Mouse (Mus musculus) lung, postnatal 0 days (tissue): Measurements from ENCODE around the gene Gsc2.

ENCODE experiments used
- CTCF ChIP-seq: IDR thresholded peaks from 2 replicates; pipeline ENCODE4 v1.5.1; 2016; ENCODE audit warnings: antibody characterized with exemption, mild to moderate bottlenecking
- EP300 ChIP-seq: IDR thresholded peaks from 2 replicates; pipeline ENCODE4 v1.6.1; 2016; ENCODE audit warnings: antibody characterized with exemption, mild to moderate bottlenecking, control low read depth

DNA sequence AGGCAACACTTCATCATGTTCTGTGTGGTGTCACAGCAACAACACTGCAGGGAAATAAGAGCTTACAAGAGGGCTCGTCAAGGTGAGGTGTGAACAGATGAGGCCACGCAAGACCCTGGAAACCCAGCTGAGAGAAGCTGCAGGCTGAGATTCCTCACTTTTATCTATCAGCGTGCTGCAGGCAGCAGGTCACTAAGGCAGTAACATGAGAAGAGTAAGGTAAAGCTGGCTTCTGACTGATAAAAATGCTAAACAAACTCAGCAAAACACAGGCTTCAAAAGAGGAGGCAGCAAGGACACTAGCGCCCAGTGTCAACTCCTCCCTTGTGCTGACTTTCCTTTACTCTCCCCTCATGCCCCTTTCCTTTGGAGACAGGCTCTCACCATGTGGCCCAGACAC is 41.9 kb downstream of the Gsc2 start:
- TF ChIP-seq CTCF (no peak), EP300 (no peak)
